Mouse (Mus musculus) CD4-positive, CD25-positive, alpha-beta regulatory T cell, adult 2 months (primary cell): Measurements from ENCODE around the gene Abcc5.
"Not testable (repeated sequence)": the region's sequence is repeated elsewhere in the genome, so short reads cannot be mapped to it uniquely, and the experiment has no call there.

Experiments used
- DNase-seq: peaks from one replicate; pipeline ENCODE4 v3.0.0-alpha.2; 2012; ENCODE audit warnings: low read depth, low spot score

Abcc5 gene

GRCm38 (mm10) chr16:20424226-20424663 is 1.9 kb downstream of the Abcc5 start:
- DNase-seq = no peak

GRCm38 (mm10) chr16:20422938-20423730 is 3.1 kb downstream of the Abcc5 start:
- DNase-seq = no peak

DNA sequence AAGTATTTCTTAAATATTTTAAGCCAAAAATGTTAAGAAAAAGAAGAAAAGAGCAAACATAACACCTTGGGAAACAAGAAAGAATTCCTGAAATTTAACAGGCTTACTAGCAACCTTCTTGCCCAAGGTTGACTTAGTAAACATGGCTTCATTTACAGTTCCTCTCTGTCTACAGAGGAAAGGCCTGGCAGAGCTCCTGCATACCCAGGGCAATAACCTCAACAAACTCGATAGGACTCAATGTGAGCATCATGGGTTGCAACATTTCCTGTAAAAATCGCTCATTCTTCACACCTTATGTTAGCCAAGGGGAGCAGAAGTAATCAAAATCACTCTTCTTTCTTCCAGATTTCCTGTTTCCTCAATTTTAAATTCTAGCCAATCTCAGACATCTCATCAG is 8.1 kb downstream of the Abcc5 start:
- DNase-seq = no peak

DNA sequence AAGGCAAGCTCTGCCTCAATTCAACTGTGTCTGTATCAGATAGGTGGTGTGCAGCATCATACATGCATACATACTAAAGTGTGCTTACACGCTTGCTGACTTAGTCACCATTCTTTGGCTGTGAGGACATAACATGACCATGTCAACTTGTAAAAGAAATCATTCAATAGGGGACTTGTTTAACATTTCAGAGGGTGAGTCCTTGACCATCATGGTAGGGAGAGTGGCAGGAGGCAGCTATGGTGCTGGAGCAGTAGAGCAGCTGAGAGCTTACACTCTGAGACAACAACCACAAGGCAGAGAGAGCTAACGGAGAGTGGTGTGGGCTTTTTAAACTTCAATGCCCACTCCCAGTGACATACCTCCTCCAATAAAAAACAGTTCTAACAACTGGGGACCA is 9.9 kb downstream of the Abcc5 start:
- no peak for DNase-seq

- no peak for DNase-seq
Observed at GRCm38 (mm10) chr16:20415804-20416203, 10.4 kb downstream of the Abcc5 start.

DNA sequence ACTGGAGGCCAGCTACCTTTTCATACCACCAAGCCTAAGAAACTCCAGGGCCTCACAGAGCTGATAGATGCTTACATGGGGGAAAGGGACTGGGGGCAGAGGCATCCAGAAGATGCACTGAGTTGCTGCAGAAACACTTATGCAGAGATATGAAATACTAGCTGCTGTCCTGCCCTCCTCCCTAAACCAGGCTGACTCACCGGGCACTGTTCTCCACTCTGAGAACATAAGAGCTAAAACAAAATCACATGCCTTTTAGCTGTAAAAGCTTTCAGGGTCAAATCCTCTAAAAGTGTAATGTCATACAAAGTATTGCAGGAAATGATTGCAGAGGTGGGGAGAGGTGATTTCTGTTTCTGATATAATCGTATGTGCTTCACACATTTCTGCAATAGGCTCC is 11.0 kb downstream of the Abcc5 start:
- DNase-seq = no peak

- no peak for DNase-seq
Observed at GRCm38 (mm10) chr16:20413870-20414331, 12.3 kb downstream of the Abcc5 start.

DNA sequence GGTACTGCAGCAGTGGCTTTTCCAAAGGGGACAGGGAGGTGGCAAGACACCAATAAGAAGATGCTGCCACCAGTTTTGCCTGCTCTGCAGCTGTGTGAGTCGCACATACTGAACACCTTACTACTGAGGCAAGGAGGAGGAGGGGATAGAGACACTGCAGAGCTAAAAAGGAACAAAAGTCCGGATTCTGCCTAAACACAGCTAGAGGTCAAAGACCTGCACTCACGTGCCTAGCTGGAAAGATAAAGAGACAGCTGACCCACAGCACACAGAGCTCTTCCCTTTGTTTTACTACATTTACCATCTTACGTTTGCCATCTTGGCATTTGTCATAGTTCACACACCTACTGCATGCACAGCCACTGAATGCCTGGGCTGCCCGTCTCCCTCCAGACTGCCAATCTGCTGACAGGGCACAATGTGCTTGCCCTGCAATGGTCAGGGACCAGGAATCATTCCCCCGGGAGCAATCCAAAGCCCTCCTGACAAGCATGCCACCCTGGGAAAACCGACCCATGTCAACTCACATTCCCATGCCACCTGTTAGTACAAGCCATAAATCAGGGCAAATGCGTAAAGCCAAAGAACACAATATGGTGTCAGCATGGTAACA is 14.1 kb downstream of the Abcc5 start:
- no peak for DNase-seq

DNA sequence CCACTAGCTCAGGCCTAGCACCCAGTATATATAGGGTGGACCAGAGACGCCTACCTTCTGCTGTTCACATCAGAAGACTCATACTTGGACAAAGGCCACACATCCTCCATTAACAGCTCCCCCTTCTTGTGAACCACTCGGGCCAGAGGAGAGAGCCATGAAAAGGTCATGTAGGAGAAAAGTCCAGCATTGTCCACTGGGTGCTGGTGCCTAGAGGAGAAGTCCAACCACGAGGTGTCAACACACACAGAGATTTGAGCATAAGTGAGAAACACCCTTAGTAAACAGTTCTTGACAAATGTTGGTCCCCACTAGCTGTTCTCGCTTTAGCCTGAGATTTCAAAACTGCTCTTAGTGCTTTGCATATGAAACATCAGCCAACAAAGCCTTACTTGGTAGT is 20.9 kb downstream of the Abcc5 start:
- DNase-seq = no peak

- DNase-seq = no peak
Observed at GRCm38 (mm10) chr16:20403327-20403726, 22.9 kb downstream of the Abcc5 start.

GRCm38 (mm10) chr16:20401592-20401991 is 24.6 kb downstream of the Abcc5 start:
- DNase-seq = no peak

DNA sequence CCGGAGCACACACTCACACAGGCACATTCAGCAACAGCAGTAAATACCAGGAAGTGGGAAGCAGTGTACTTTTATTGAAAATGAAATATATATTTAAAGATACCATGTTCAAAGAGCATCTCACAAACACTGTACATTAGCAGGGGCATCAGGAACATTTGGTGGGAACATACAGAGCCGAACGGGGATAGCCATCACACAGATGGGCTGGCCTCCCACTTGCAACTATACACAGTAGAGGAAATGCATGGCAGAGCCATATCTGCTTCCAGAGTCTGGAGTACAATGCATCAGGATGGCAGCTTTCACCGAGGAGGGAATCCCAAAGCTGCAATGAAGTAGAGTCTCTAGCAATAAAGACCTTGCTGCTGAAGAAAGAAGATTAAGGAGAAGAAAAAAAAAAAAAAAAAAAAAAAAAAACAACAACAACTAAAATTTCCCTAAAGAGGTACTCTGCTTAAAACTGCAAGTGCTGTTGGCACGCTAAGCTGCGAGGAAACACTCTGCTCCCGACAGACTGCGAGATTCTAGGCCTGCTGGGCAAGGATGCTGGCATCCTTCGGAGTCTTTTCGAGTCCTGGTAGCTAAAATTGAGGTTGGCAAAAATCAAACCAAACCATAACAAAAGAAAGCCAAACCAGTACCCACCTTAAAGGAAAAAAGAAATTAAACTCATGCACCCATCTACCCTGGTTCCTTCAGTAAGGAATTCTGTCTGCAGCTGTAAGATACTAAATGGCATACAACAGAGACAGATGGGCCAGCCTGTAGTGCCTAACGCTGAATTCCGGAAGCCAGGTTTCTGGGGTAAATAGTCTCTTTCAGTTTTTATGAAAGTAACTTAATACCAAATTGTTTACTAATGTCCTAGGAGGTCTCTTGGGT is 25.2 kb downstream of the Abcc5 start:
- DNase-seq = no peak

DNA sequence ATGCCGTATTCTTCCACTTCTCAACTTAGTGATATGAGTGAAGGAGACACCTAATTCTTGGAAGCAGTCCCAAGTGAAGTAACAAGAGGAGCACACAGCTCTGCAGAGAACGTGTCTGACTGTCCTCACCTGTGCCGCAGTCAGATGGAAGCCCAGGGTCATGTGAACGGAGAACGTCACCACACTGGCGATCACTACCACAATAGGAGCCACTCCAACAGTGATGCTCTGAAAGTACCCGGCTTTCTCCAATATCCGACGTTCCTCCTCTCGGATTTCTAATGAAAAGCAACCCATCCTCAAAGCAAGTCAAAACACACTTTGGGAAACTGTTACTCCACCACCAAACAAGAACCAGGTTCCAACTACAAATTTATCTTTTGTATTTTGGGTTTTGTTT is 29.3 kb downstream of the Abcc5 start:
- no peak for DNase-seq

GRCm38 (mm10) chr16:20395216-20395907 is 30.8 kb downstream of the Abcc5 start:
- DNase-seq = no peak

DNA sequence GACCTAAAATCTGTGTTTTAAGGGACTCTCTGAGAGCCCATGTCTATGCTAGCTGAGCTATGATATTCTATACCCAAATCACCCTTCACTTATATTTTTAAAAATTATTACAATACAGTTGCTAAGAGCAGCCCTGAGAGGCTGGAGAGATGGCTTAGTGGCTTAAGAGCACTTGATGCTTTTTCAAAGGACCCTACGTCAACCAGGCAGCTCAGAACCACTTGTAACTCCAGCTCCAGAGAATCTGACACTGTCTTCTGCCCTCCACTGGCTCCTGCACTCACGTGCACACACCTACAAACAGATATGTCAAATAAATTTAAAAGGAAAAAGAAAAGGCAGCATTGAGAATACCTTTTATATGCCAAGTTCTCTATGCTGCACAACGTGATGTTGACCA is 34.4 kb downstream of the Abcc5 start:
- DNase-seq = no peak

- no peak for DNase-seq
Observed at GRCm38 (mm10) chr16:20390233-20390632, 36.0 kb downstream of the Abcc5 start.

- DNase-seq = no peak
Observed at GRCm38 (mm10) chr16:20381031-20381430, 45.2 kb downstream of the Abcc5 start.

DNA sequence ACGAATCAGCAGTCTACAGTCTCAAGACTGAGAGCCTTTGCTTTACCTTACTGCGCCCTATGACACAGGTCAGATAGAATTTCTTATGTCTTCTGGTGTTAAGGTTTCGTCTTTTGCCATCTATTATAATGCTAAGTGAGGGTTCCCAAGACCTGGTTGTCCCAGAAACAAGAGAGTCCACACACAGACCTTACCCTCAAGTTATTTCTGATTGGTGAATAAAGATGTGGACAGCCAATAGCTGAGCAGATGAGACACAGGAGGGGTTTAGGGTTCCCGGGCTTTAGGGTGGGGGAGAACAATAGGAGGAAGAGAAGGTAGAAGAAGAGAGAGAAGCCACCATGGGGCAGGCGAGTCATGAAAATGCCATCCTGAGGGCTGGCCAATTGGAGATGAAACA is 50.9 kb downstream of the Abcc5 start:
- DNase-seq = no peak

DNA sequence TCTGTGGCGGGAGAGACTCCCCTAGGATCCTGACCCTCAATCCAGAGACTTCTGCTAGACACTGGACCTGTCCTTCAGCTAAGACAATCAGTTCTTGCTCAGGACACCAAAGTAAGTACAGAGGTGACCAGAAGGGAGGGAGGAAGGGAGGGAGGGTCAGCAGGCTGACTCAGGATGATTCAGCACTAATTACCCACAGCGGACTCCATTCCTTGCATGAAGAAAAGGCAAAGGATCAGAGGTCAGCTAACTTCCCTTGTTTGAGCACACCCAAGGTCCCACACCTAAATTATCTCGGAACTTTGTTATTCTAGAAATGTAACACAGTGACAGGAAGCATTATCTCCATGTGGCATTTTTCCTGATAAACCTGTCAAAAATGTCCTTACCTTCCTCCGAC is 54.5 kb downstream of the Abcc5 start:
- no peak for DNase-seq

- DNase-seq = no peak
Observed at GRCm38 (mm10) chr16:20368221-20368620, 58.0 kb downstream of the Abcc5 start.

DNA sequence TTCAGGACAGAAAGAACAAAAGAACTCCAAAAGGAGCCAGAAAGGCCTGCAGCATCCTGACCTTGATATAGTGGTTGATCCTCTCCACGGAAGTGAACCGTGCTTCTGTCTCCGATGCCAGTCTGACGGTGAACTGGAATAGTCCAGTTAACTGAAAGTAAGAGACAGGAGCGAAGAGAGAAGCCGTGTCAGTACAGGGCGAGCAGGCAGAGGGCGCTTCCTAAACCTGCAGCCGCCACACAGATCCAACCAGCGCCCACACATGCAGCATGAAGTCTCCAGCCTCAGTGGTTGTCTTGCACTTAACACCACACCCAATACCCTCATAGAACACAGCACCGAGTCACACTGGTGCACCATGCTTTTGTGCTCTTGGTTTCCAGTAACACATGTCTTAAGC is 64.1 kb downstream of the Abcc5 start:
- DNase-seq = no peak

DNA sequence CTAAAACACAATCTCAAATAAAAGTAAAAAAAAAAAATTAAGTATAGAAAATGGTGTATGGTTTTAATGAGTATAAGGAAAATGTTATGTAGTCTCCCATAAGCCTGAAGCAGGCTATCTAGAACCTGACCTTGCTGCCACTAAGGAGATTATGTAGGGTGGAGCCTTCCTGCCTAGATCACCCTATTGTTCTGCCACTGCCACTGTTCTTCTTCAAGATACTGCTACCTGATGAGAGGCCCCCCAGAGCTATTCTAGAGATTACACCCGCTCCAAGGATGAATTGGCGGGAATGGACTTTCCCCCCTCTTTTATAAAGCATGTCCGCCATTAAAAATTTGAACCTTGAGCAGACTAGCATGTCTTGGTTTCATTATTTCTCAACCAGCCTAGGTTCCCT is 64.7 kb downstream of the Abcc5 start:
- not testable (repeated sequence) for DNase-seq
